Mouse (Mus musculus) myocyte (in vitro differentiated cells): Measurements from ENCODE around the gene Psmc4.

Experiments
- CEBPB ChIP-seq: IDR thresholded peaks from 2 replicates; pipeline ENCODE4 v1.6.1; 2011; ENCODE audit warnings: mild to moderate bottlenecking, moderate library complexity; ENCODE audit not compliant: poor library complexity, insufficient read depth, severe bottlenecking
- MAX ChIP-seq: IDR thresholded peaks from one replicate; pipeline ENCODE4 v1.6.1; 2011; ENCODE audit warnings: low read depth, mild to moderate bottlenecking, control low read depth
- MYOD1 ChIP-seq, 3 experiments: IDR thresholded peaks; one replicate each; pipeline ENCODE4 v1.6.1; 2011; ENCODE audit warnings: control low read depth in 2 of 3, low read depth in 2 of 3, mild to moderate bottlenecking in 2 of 3, moderate library complexity in 1 of 3; ENCODE audit not compliant: insufficient read length in 2 of 3, control insufficient read depth in 1 of 3
- MYOG ChIP-seq, 3 experiments: IDR thresholded peaks; one replicate each; pipeline ENCODE4 v1.6.1; 2011; ENCODE audit warnings: control low read depth in 2 of 3, low read depth in 2 of 3, mild to moderate bottlenecking in 2 of 3; ENCODE audit not compliant: insufficient read length in 2 of 3, control insufficient read depth in 1 of 3, insufficient read depth in 1 of 3
- POLR2A ChIP-seq: IDR thresholded peaks from one replicate; pipeline ENCODE4 v1.6.1; 2011; ENCODE audit warnings: low read depth, mild to moderate bottlenecking, control low read depth, moderate library complexity; ENCODE audit not compliant: insufficient read length
- POLR2AphosphoS2 ChIP-seq: IDR thresholded peaks from one replicate; pipeline ENCODE4 v1.6.1; 2011; ENCODE audit warnings: low read depth, control low read depth; ENCODE audit not compliant: insufficient read length
- SRF ChIP-seq: IDR thresholded peaks from one replicate; pipeline ENCODE4 v1.6.1; 2011; ENCODE audit warnings: low read depth; ENCODE audit not compliant: control insufficient read depth, insufficient read length
- TCF12 ChIP-seq: IDR thresholded peaks from one replicate; pipeline ENCODE4 v1.6.1; 2011; ENCODE audit warnings: mild to moderate bottlenecking, control low read depth; ENCODE audit not compliant: poor library complexity, insufficient read depth, severe bottlenecking
- USF1 ChIP-seq: IDR thresholded peaks from one replicate; pipeline ENCODE4 v1.6.1; 2011; ENCODE audit warnings: low read depth, mild to moderate bottlenecking, control low read depth, moderate library complexity

- TF ChIP-seq POLR2A: no peak
- TF ChIP-seq CEBPB: no peak
- no peak for TF ChIP-seq TCF12
- no peak for TF ChIP-seq MYOD1 (IDR thresholded peaks at IDR 0.05; ENCODE audit: control insufficient read depth in 1 of 3, insufficient read length in 2 of 3, low read depth in 2 of 3)
- TF ChIP-seq MAX: no peak
- TF ChIP-seq SRF: no peak
- no peak for TF ChIP-seq POLR2AphosphoS2
- TF ChIP-seq MYOG (IDR thresholded peaks at IDR 0.05; ENCODE audit: control insufficient read depth in 1 of 3, insufficient read depth in 1 of 3, insufficient read length in 2 of 3, low read depth in 2 of 3): no peak
- no peak for TF ChIP-seq USF1
Observed at GRCm38 (mm10) chr7:28044524-28044923, 5.4 kb downstream of the Psmc4 start.
